Mouse (Mus musculus) kidney, adult 2 months (tissue): ENCODE measurements at regions not wholly inside any gene's neighbourhood (a gene's known extent, or its start where the extent isn't known, plus 50 kb on each side); places are given as distances from the start of the nearest gene placed in this dataset.

Experiments used
- CTCF ChIP-seq: fragments of 200-500 bp; conservative IDR thresholded peaks from 2 replicates; pipeline ENCODE4 v1.5.1; 2011; ENCODE audit warnings: low read depth, mild to moderate bottlenecking, control low read depth, low read length, moderate library complexity, mixed read lengths; ENCODE audit not compliant: insufficient read depth, insufficient read length
- POLR2A ChIP-seq: fragments of 200-500 bp; IDR thresholded peaks from one replicate; pipeline ENCODE4 v1.6.1; 2011; ENCODE audit warnings: low read depth, low read length, control low read depth

GRCm38 (mm10) chr17:84849031-84849405, 58.4 kb upstream of the Lrpprc start:
- no peak for TF ChIP-seq POLR2A
- no peak for TF ChIP-seq CTCF
